Mouse (Mus musculus): ENCODE data around the gene Sbds. TPM values are rescaled to one million over a fixed set of nuclear protein-coding genes. Genes with fewer than 3 reads are reported as not detected.
"Not testable (repeated sequence)": the region's sequence is repeated elsewhere in the genome, so short reads cannot be mapped to it uniquely, and the experiment has no call there.

Sbds gene
- polyA plus RNA-seq, 1 experiment from 2014 or later, result 69.5 TPM

- peaks cover 93% of the 10 kb centered on the region for H3K36me3 ChIP-seq (replicated peaks)
Measured at GRCm38 (mm10) chr5:130275509-130275908, 20.2 kb upstream of the Sbds start.

GRCm38 (mm10) chr5:130273046-130273445 is 17.7 kb upstream of the Sbds start:
- no peak for DNase-seq (ENCODE audit: extremely low spot score, low spot score)
- no peaks in the 10 kb centered on the region for H3K9me3 ChIP-seq
- H3K4me1 ChIP-seq, result no peaks in the 10 kb centered on the region
- no peak overlapping the region for H3K4me3 ChIP-seq
- 95% methylated on average over 6 of the region's 6 CpGs for WGBS
- peaks cover 93% of the 10 kb centered on the region for H3K36me3 ChIP-seq (replicated peaks)
- H3K27me3 ChIP-seq (ENCODE audit: poor library complexity, severe bottlenecking), result no peaks in the 10 kb centered on the region
- no peak overlapping the region for H3K27ac ChIP-seq

More at GRCm38 (mm10) chr5:130275509-130275908, 20.2 kb upstream of the Sbds start:
- Histone ChIP-seq H3K27ac (no peak overlapping the region), H3K4me3 (no peak overlapping the region), H3K27me3 (ENCODE audit: poor library complexity, severe bottlenecking) (no peaks in the 10 kb centered on the region), H3K4me1 (no peaks in the 10 kb centered on the region), H3K9me3 (no peaks in the 10 kb centered on the region)
- no peak for DNase-seq (ENCODE audit: extremely low spot score, low spot score)
- 60% methylated on average over 4 of the region's 4 CpGs for WGBS

GRCm38 (mm10) chr5:130272344-130272743 is 17.0 kb upstream of the Sbds start:
- DNase-seq (ENCODE audit: extremely low spot score, low spot score), result no peak
- H3K9me3 ChIP-seq, result no peaks in the 10 kb centered on the region
- H3K27ac ChIP-seq, result no peak overlapping the region
- WGBS, result 87% methylated on average over 1 of the region's 1 CpGs
- no peaks in the 10 kb centered on the region for H3K27me3 ChIP-seq (ENCODE audit: poor library complexity, severe bottlenecking)
- H3K4me3 ChIP-seq, result no peak overlapping the region
- peaks cover 93% of the 10 kb centered on the region for H3K36me3 ChIP-seq (replicated peaks)
- no peaks in the 10 kb centered on the region for H3K4me1 ChIP-seq

GRCm38 (mm10) chr5:130268976-130269375 is 13.6 kb upstream of the Sbds start:
- 91% methylated on average over 11 of the region's 11 CpGs for WGBS
- Histone ChIP-seq H3K27me3 (ENCODE audit: poor library complexity, severe bottlenecking) (no peaks in the 10 kb centered on the region), H3K36me3 (replicated peaks) (peaks cover 98% of the 10 kb centered on the region), H3K4me1 (no peaks in the 10 kb centered on the region), H3K4me3 (no peak overlapping the region), H3K27ac (no peak overlapping the region), H3K9me3 (no peaks in the 10 kb centered on the region; the same call in 1 of the 2 replicates)
- DNase-seq (ENCODE audit: extremely low spot score, low spot score), result no peak

- no peaks in the 10 kb centered on the region for H3K4me1 ChIP-seq
- H3K36me3 ChIP-seq (replicated peaks), result peaks cover 98% of the 10 kb centered on the region
- H3K27ac ChIP-seq, result no peak overlapping the region
- DNase-seq (ENCODE audit: extremely low spot score, low spot score), result no peak
- H3K4me3 ChIP-seq, result no peak overlapping the region
- no peaks in the 10 kb centered on the region for H3K27me3 ChIP-seq (ENCODE audit: poor library complexity, severe bottlenecking)
- WGBS, result 91% methylated on average over 1 of the region's 1 CpGs
- no peaks in the 10 kb centered on the region; the same call in 1 of the 2 replicates for H3K9me3 ChIP-seq
Measured at GRCm38 (mm10) chr5:130267316-130267715, 12.0 kb upstream of the Sbds start.

- H3K4me3 ChIP-seq, result no peak overlapping the region
- H3K9me3 ChIP-seq, result no peaks in the 10 kb centered on the region; the same call in 1 of the 2 replicates
- no peaks in the 10 kb centered on the region for H3K4me1 ChIP-seq
- H3K36me3 ChIP-seq (replicated peaks), result peaks cover 95% of the 10 kb centered on the region
- WGBS, result 86% methylated on average over 7 of the region's 7 CpGs
- no peak for DNase-seq (ENCODE audit: extremely low spot score, low spot score)
- no peak overlapping the region for H3K27ac ChIP-seq
- H3K27me3 ChIP-seq (ENCODE audit: poor library complexity, severe bottlenecking), result no peaks in the 10 kb centered on the region
Measured at GRCm38 (mm10) chr5:130266651-130267050, 11.3 kb upstream of the Sbds start.

- Histone ChIP-seq H3K27ac (no peak overlapping the region), H3K9me3 (no peaks in the 10 kb centered on the region; the same call in 1 of the 2 replicates), H3K27me3 (ENCODE audit: poor library complexity, severe bottlenecking) (no peaks in the 10 kb centered on the region), H3K4me1 (no peaks in the 10 kb centered on the region), H3K4me3 (no peak overlapping the region), H3K36me3 (replicated peaks) (peaks cover 85% of the 10 kb centered on the region)
- DNase-seq (ENCODE audit: extremely low spot score, low spot score), result no peak
- WGBS, result 93% methylated on average over 6 of the region's 6 CpGs
Measured at GRCm38 (mm10) chr5:130264433-130265005, 9.2 kb upstream of the Sbds start.

GRCm38 (mm10) chr5:130263454-130263853 is 8.1 kb upstream of the Sbds start:
- Histone ChIP-seq H3K4me3 (no peak overlapping the region), H3K9me3 (no peaks in the 10 kb centered on the region; the same call in 1 of the 2 replicates), H3K36me3 (replicated peaks) (peaks cover 83% of the 10 kb centered on the region), H3K27ac (no peak overlapping the region), H3K27me3 (ENCODE audit: poor library complexity, severe bottlenecking) (no peaks in the 10 kb centered on the region), H3K4me1 (no peaks in the 10 kb centered on the region)
- WGBS, result 88% methylated on average over 11 of the region's 11 CpGs
- DNase-seq (ENCODE audit: extremely low spot score, low spot score), result no peak

- H3K4me3 ChIP-seq, result peak overlapping the region; percentile 80
- no peaks in the 10 kb centered on the region for H3K9me3 ChIP-seq
- DNase-seq (ENCODE audit: extremely low spot score, low spot score), result no peak
- no peaks in the 10 kb centered on the region for H3K27me3 ChIP-seq (ENCODE audit: poor library complexity, severe bottlenecking)
- 9% methylated on average over 8 of the region's 8 CpGs for WGBS
- H3K4me1 ChIP-seq, result peaks cover 27% of the 10 kb centered on the region
- peak overlapping the region; percentile 89 for H3K27ac ChIP-seq
- H3K36me3 ChIP-seq (replicated peaks), result peaks cover 38% of the 10 kb centered on the region
Measured at GRCm38 (mm10) chr5:130257303-130257702, 2.0 kb upstream of the Sbds start.

- Histone ChIP-seq H3K4me3 (peak overlapping the region; percentile 80), H3K36me3 (replicated peaks) (peaks cover 40% of the 10 kb centered on the region), H3K27ac (peak overlapping the region; percentile 89), H3K9me3 (no peaks in the 10 kb centered on the region), H3K27me3 (ENCODE audit: poor library complexity, severe bottlenecking) (no peaks in the 10 kb centered on the region), H3K4me1 (peaks cover 27% of the 10 kb centered on the region)
- WGBS, result under 1% methylated on average over 25 of the region's 25 CpGs
- DNase-seq (ENCODE audit: extremely low spot score, low spot score), result peak; percentile 91
Measured at GRCm38 (mm10) chr5:130256678-130257271, 1.4 kb upstream of the Sbds start.

GRCm38 (mm10) chr5:130255799-130256525 is 632 bp upstream of the Sbds start:
- WGBS, result 36% methylated on average over 20 of the region's 20 CpGs
- H3K27me3 ChIP-seq (ENCODE audit: poor library complexity, severe bottlenecking); H3K9me3 ChIP-seq: not testable (repeated sequence)
- Histone ChIP-seq H3K4me3 (peak overlapping the region; percentile 80), H3K4me1 (peaks cover 27% of the 10 kb centered on the region), H3K36me3 (replicated peaks) (peaks cover 46% of the 10 kb centered on the region), H3K27ac (peak overlapping the region; percentile 89)
- peak; percentile 21 for DNase-seq (ENCODE audit: extremely low spot score, low spot score)

GRCm38 (mm10) chr5:130254164-130255016 is 940 bp downstream of the Sbds start:
- 26% methylated on average over 19 of the region's 19 CpGs for WGBS
- Histone ChIP-seq H3K36me3 (replicated peaks) (peaks cover 53% of the 10 kb centered on the region), H3K4me3 (peak overlapping the region; percentile 80), H3K27me3 (ENCODE audit: poor library complexity, severe bottlenecking) (no peaks in the 10 kb centered on the region), H3K9me3 (no peaks in the 10 kb centered on the region), H3K4me1 (peaks cover 27% of the 10 kb centered on the region), H3K27ac (peak overlapping the region; percentile 91)
- no peak for DNase-seq (ENCODE audit: extremely low spot score, low spot score)
